Mouse (Mus musculus) C2C12 (cell line): ENCODE data around the gene Tcf3. TPM values are rescaled to one million over a fixed set of nuclear protein-coding genes. Genes with fewer than 3 reads are reported as not detected.

Experiments used
- H3K27me3 ChIP-seq: one replicate; pipeline ENCODE4 v1.6.1; 2011; ENCODE audit not compliant: control insufficient read depth, insufficient read depth, insufficient read length
- H3K36me3 ChIP-seq: one replicate; pipeline ENCODE4 v1.6.1; 2011; ENCODE audit not compliant: control insufficient read depth, insufficient read depth
- H3K4me3 ChIP-seq: one replicate; pipeline ENCODE4 v1.5.1; 2011; ENCODE audit warnings: mild to moderate bottlenecking, control low read depth; ENCODE audit not compliant: poor library complexity, insufficient read depth, severe bottlenecking
- H3K79me2 ChIP-seq: one replicate; pipeline ENCODE4 v1.6.1; 2011; ENCODE audit not compliant: control insufficient read depth, insufficient read depth
- H3K79me3 ChIP-seq: one replicate; pipeline ENCODE4 v1.6.1; 2011; ENCODE audit warnings: low read depth, control low read depth
- H3ac ChIP-seq: one replicate; pipeline ENCODE3; 2011; ENCODE audit warnings: low read depth; ENCODE audit not compliant: control insufficient read depth, insufficient read length
- CEBPB ChIP-seq: IDR thresholded peaks from one replicate; pipeline ENCODE4 v1.6.1; 2011; ENCODE audit warnings: low read depth, mild to moderate bottlenecking, control low read depth, moderate library complexity
- CTCF ChIP-seq: IDR thresholded peaks from one replicate; pipeline ENCODE4 v1.5.1; 2011; ENCODE audit not compliant: control insufficient read depth, insufficient read depth, insufficient read length
- FOSL1 ChIP-seq: IDR thresholded peaks from one replicate; pipeline ENCODE4 v1.8.0; 2011; ENCODE audit warnings: mild to moderate bottlenecking, low read length; ENCODE audit not compliant: poor library complexity, insufficient read depth, severe bottlenecking
- MAX ChIP-seq: IDR thresholded peaks from one replicate; pipeline ENCODE4 v1.6.1; 2011; ENCODE audit warnings: mild to moderate bottlenecking, control low read depth
- MYOD1 ChIP-seq: IDR thresholded peaks from one replicate; pipeline ENCODE4 v1.6.1; 2011; ENCODE audit warnings: low read depth; ENCODE audit not compliant: control insufficient read depth, insufficient read length
- MYOG ChIP-seq: IDR thresholded peaks from one replicate; pipeline ENCODE4 v1.6.1; 2011; ENCODE audit not compliant: control insufficient read depth, insufficient read length; ENCODE audit errors: extremely low read depth
- USF1 ChIP-seq: IDR thresholded peaks from one replicate; pipeline ENCODE4 v1.6.1; 2011; ENCODE audit warnings: low read depth, mild to moderate bottlenecking, control low read depth, moderate library complexity
- polyA plus RNA-seq: library from polyadenylated mRNA; unstranded; fragments of >200 nt; fragmentation: generic; extraction: Trizol; gene quantifications from one replicate; pipeline ENCODE4 v1.2.1, GENCODE M21; 2012; ENCODE audit warnings: missing spikeins

The Tcf3 gene
- polyA plus RNA-seq, 1 experiment, result 111 TPM

GRCm38 (mm10) chr10:80430375-80430980, 3.0 kb downstream of the Tcf3 start:
- Histone ChIP-seq H3ac (no peak overlapping the region), H3K36me3 (peaks cover 52% of the 10 kb centered on the region), H3K79me3 (peaks cover 38% of the 10 kb centered on the region), H3K27me3 (no peaks in the 10 kb centered on the region), H3K4me3 (no peak overlapping the region), H3K79me2 (peaks cover 70% of the 10 kb centered on the region)
- no peak for TF ChIP-seq MYOD1
- TF ChIP-seq CTCF, result no peak
- no peak for TF ChIP-seq USF1
- no peak for TF ChIP-seq MYOG
- TF ChIP-seq CEBPB, result no peak
- no peak for TF ChIP-seq FOSL1
- no peak for TF ChIP-seq MAX

- H3K79me2 ChIP-seq, result peaks cover 77% of the 10 kb centered on the region
- no peak overlapping the region for H3K4me3 ChIP-seq
- no peak overlapping the region for H3ac ChIP-seq
- peaks cover 41% of the 10 kb centered on the region for H3K79me3 ChIP-seq
- TF ChIP-seq CTCF (no peak), USF1 (no peak), MAX (no peak), MYOG (no peak), MYOD1 (no peak), CEBPB (no peak), FOSL1 (no peak)
- H3K36me3 ChIP-seq, result peaks cover 59% of the 10 kb centered on the region
- no peaks in the 10 kb centered on the region for H3K27me3 ChIP-seq
Observed at GRCm38 (mm10) chr10:80429800-80430199, 3.6 kb downstream of the Tcf3 start.

GRCm38 (mm10) chr10:80425041-80425440, 8.4 kb downstream of the Tcf3 start:
- H3ac ChIP-seq, result no peak overlapping the region
- peaks cover 88% of the 10 kb centered on the region for H3K36me3 ChIP-seq
- TF ChIP-seq CEBPB, result no peak
- TF ChIP-seq MYOD1, result no peak
- no peak for TF ChIP-seq FOSL1
- TF ChIP-seq USF1, result no peak
- TF ChIP-seq MYOG, result no peak
- no peak for TF ChIP-seq MAX
- TF ChIP-seq CTCF, result no peak

GRCm38 (mm10) chr10:80423562-80423961, 9.9 kb downstream of the Tcf3 start:
- peaks cover 53% of the 10 kb centered on the region for H3K79me2 ChIP-seq
- TF ChIP-seq FOSL1 (no peak), CTCF (no peak), CEBPB (no peak), USF1 (no peak), MAX (no peak), MYOG (no peak), MYOD1 (no peak)
- no peaks in the 10 kb centered on the region for H3K27me3 ChIP-seq
- H3K36me3 ChIP-seq, result peaks cover 87% of the 10 kb centered on the region
- no peak overlapping the region for H3ac ChIP-seq
- no peak overlapping the region for H3K4me3 ChIP-seq
- H3K79me3 ChIP-seq, result peaks cover 14% of the 10 kb centered on the region

More at GRCm38 (mm10) chr10:80425041-80425440, 8.4 kb downstream of the Tcf3 start:
- Histone ChIP-seq H3K27me3 (no peaks in the 10 kb centered on the region), H3K4me3 (no peak overlapping the region), H3K79me3 (peaks cover 21% of the 10 kb centered on the region), H3K79me2 (peaks cover 68% of the 10 kb centered on the region)

GRCm38 (mm10) chr10:80421651-80422472, 11.6 kb downstream of the Tcf3 start:
- peaks cover 38% of the 10 kb centered on the region for H3K79me2 ChIP-seq
- peaks cover 85% of the 10 kb centered on the region for H3K36me3 ChIP-seq
- TF ChIP-seq MYOG (no peak), CTCF (no peak), FOSL1 (no peak), MYOD1 (no peak), CEBPB (no peak), USF1 (no peak), MAX (no peak)
- no peaks in the 10 kb centered on the region for H3K27me3 ChIP-seq
- H3K4me3 ChIP-seq, result no peak overlapping the region
- no peak overlapping the region for H3ac ChIP-seq
- peaks cover 12% of the 10 kb centered on the region for H3K79me3 ChIP-seq

GRCm38 (mm10) chr10:80421208-80421607, 12.2 kb downstream of the Tcf3 start:
- Histone ChIP-seq H3ac (no peak overlapping the region), H3K79me2 (peaks cover 33% of the 10 kb centered on the region), H3K79me3 (peaks cover 12% of the 10 kb centered on the region), H3K4me3 (no peak overlapping the region), H3K36me3 (peaks cover 85% of the 10 kb centered on the region), H3K27me3 (no peaks in the 10 kb centered on the region)
- TF ChIP-seq MYOD1, result no peak
- no peak for TF ChIP-seq CTCF
- no peak for TF ChIP-seq MAX
- TF ChIP-seq FOSL1, result no peak
- no peak for TF ChIP-seq USF1
- TF ChIP-seq CEBPB, result no peak
- TF ChIP-seq MYOG, result no peak
